Mouse (Mus musculus) forebrain, embryonic 15.5 days (tissue): ENCODE data around the gene Nell1. TPM values are rescaled to one million over a fixed set of nuclear protein-coding genes. Genes with fewer than 3 reads are reported as not detected.

Experiments used
- ATAC-seq: fragments of 200-750 bp; cut with Nextera tagmentation; replicated peaks from 2 replicates; pipeline ENCODE4 v1.8.0; 2017; ENCODE audit warnings: mild to moderate bottlenecking, moderate TSS enrichment, moderate library complexity
- H3K27ac ChIP-seq: fragments of 300-500 bp; sonication (generic); replicated peaks from 2 replicates; pipeline ENCODE4 v1.5.1; 2015; ENCODE audit warnings: mild to moderate bottlenecking, inconsistent platforms
- H3K27me3 ChIP-seq: fragments of 300-500 bp; sonication (generic); 2 replicates; pipeline ENCODE4 v1.6.1; 2015; ENCODE audit warnings: inconsistent platforms
- H3K36me3 ChIP-seq: fragments of 300-500 bp; sonication (generic); 2 replicates; pipeline ENCODE4 v1.6.1; 2015; ENCODE audit warnings: mild to moderate bottlenecking, inconsistent platforms
- H3K4me1 ChIP-seq: fragments of 300-500 bp; sonication (generic); 2 replicates; pipeline ENCODE4 v1.6.1; 2015; ENCODE audit warnings: inconsistent platforms
- H3K4me2 ChIP-seq: fragments of 300-500 bp; sonication (generic); replicated peaks from 2 replicates; pipeline ENCODE4 v1.6.1; 2015; ENCODE audit warnings: mild to moderate bottlenecking, inconsistent platforms
- H3K4me3 ChIP-seq: fragments of 300-500 bp; sonication (generic); 2 replicates; pipeline ENCODE4 v1.5.1; 2015; ENCODE audit warnings: mild to moderate bottlenecking, inconsistent platforms
- H3K9ac ChIP-seq: fragments of 300-500 bp; sonication (generic); replicated peaks from 2 replicates; pipeline ENCODE4 v1.6.1; 2015; ENCODE audit warnings: mild to moderate bottlenecking, inconsistent platforms
- H3K9me3 ChIP-seq: fragments of 300-500 bp; sonication (generic); 2 replicates; pipeline ENCODE4 v1.6.1; 2016; ENCODE audit warnings: inconsistent platforms
- WGBS: fragments of 180-500 bp; shearing (Covaris S2); methylation state at CpG from one replicate; pipeline ENCODE4 v1.1.7; 2015; ENCODE audit warnings: mixed read lengths; 5-methylcytosine and 5-hydroxymethylcytosine counted together
- polyA plus RNA-seq: library from polyadenylated mRNA; unstranded; fragments of >200 nt; fragmentation: Nextera tagmentation; extraction: Ambion mirVana; gene quantifications from 2 replicates; pipeline ENCODE4 v1.2.1, GENCODE M21; 2015

Nell1 gene
- polyA plus RNA-seq, 1 experiment from 2014 or later, result 10.3 TPM

- ATAC-seq, result no peak
- WGBS, result 65% methylated on average over 8 of the region's 8 CpGs
- H3K9me3 ChIP-seq, result no peaks in the 10 kb centered on the region
Observed at GRCm38 (mm10) chr7:50105612-50106321, 131.1 kb downstream of the Nell1 start.

DNA sequence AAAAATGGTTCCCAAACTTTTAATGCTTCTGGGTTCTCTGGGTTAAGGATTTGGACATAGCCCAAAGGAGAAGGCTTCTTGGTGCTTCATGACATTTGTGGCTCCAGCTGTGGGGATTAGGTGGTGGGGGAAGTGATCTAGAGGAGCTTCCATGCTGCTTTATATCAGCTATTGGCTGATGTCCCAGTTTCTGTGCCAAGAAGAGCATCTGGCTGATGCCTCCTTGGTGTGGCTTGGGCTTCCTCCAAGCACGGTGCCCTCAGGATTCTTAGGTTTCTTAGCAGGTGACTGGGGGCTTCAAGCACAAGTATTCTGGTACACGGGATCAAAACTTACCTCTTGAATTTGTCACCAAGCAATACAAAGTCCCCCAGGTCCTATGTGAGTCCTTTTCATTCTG, 132.6 kb downstream of the Nell1 start:
- no peaks in the 10 kb centered on the region for H3K36me3 ChIP-seq
- no peaks in the 10 kb centered on the region for H3K9me3 ChIP-seq
- no peak for ATAC-seq
- no peaks in the 10 kb centered on the region for H3K27me3 ChIP-seq
- no peaks in the 10 kb centered on the region for H3K4me1 ChIP-seq
- H3K4me3 ChIP-seq, result no peak overlapping the region
- WGBS, result 78% methylated on average over 2 of the region's 2 CpGs
- H3K9ac ChIP-seq, result no peak overlapping the region
- no peak overlapping the region for H3K27ac ChIP-seq
- no peak overlapping the region for H3K4me2 ChIP-seq

More at GRCm38 (mm10) chr7:50105612-50106321, 131.1 kb downstream of the Nell1 start:
- H3K4me1 ChIP-seq, result no peaks in the 10 kb centered on the region
- no peak overlapping the region for H3K4me2 ChIP-seq
- H3K4me3 ChIP-seq, result no peak overlapping the region
- no peak overlapping the region for H3K9ac ChIP-seq
- no peaks in the 10 kb centered on the region for H3K36me3 ChIP-seq
- no peaks in the 10 kb centered on the region for H3K27me3 ChIP-seq
- H3K27ac ChIP-seq, result no peak overlapping the region

- no peak overlapping the region for H3K4me2 ChIP-seq
- no peaks in the 10 kb centered on the region for H3K27me3 ChIP-seq
- H3K4me3 ChIP-seq, result no peak overlapping the region
- H3K9ac ChIP-seq, result no peak overlapping the region
- no peaks in the 10 kb centered on the region for H3K4me1 ChIP-seq
- H3K9me3 ChIP-seq, result no peaks in the 10 kb centered on the region
- no peaks in the 10 kb centered on the region for H3K36me3 ChIP-seq
- no peak overlapping the region for H3K27ac ChIP-seq
- ATAC-seq, result no peak
- WGBS, result 86% methylated on average over 5 of the region's 5 CpGs
Observed at GRCm38 (mm10) chr7:50118348-50118747, 143.7 kb downstream of the Nell1 start.

- H3K4me2 ChIP-seq, result no peak overlapping the region
Observed at GRCm38 (mm10) chr7:50137706-50138105, 163.0 kb downstream of the Nell1 start.

GRCm38 (mm10) chr7:50149326-50149725, 174.7 kb downstream of the Nell1 start:
- H3K9me3 ChIP-seq, result no peaks in the 10 kb centered on the region
- no peak overlapping the region for H3K9ac ChIP-seq
- no peaks in the 10 kb centered on the region for H3K27me3 ChIP-seq
- WGBS, result 97% methylated on average over 7 of the region's 7 CpGs
- no peaks in the 10 kb centered on the region for H3K36me3 ChIP-seq
- no peak overlapping the region for H3K27ac ChIP-seq
- H3K4me3 ChIP-seq, result no peak overlapping the region
- H3K4me1 ChIP-seq, result no peaks in the 10 kb centered on the region
- ATAC-seq, result no peak
- H3K4me2 ChIP-seq, result no peak overlapping the region

More at GRCm38 (mm10) chr7:50137706-50138105, 163.0 kb downstream of the Nell1 start:
- ATAC-seq, result no peak
- H3K36me3 ChIP-seq, result no peaks in the 10 kb centered on the region
- H3K9ac ChIP-seq, result no peak overlapping the region
- no peaks in the 10 kb centered on the region for H3K9me3 ChIP-seq
- WGBS, result 79% methylated on average over 3 of the region's 3 CpGs
- H3K4me1 ChIP-seq, result no peaks in the 10 kb centered on the region
- no peak overlapping the region for H3K4me3 ChIP-seq
- H3K27me3 ChIP-seq, result no peaks in the 10 kb centered on the region
- H3K27ac ChIP-seq, result no peak overlapping the region

GRCm38 (mm10) chr7:50150838-50151237, 176.2 kb downstream of the Nell1 start:
- Histone ChIP-seq H3K27me3 (no peaks in the 10 kb centered on the region), H3K27ac (no peak overlapping the region), H3K9me3 (no peaks in the 10 kb centered on the region), H3K36me3 (no peaks in the 10 kb centered on the region), H3K9ac (no peak overlapping the region), H3K4me1 (no peaks in the 10 kb centered on the region), H3K4me3 (no peak overlapping the region), H3K4me2 (no peak overlapping the region)
- WGBS, result 54% methylated on average over 2 of the region's 2 CpGs
- ATAC-seq, result no peak

DNA sequence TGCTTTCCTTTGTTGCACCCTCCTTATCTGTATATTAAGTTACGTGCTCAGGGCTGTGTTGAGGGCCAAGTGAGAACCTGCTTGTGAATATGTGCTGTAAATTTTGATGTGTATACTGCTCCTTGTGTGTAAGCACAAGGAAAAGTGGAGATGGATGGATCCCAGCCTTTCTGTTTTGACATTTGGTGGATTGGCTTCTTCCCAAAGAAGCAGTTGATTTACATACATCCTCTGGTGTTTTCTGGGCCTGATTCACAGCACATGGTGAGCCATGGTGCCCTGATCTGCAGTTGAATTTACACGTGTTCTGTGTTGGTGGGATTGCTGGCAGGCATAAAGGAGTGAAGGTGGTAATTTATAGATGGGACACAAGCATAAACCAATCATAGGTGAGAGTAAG, 179.0 kb downstream of the Nell1 start:
- Histone ChIP-seq H3K4me1 (no peaks in the 10 kb centered on the region), H3K27ac (no peak overlapping the region), H3K9me3 (no peaks in the 10 kb centered on the region), H3K4me3 (no peak overlapping the region), H3K36me3 (no peaks in the 10 kb centered on the region), H3K4me2 (no peak overlapping the region), H3K9ac (no peak overlapping the region), H3K27me3 (no peaks in the 10 kb centered on the region)
- WGBS, result 49% methylated on average over 2 of the region's 2 CpGs
- peak; percentile 86 for ATAC-seq

DNA sequence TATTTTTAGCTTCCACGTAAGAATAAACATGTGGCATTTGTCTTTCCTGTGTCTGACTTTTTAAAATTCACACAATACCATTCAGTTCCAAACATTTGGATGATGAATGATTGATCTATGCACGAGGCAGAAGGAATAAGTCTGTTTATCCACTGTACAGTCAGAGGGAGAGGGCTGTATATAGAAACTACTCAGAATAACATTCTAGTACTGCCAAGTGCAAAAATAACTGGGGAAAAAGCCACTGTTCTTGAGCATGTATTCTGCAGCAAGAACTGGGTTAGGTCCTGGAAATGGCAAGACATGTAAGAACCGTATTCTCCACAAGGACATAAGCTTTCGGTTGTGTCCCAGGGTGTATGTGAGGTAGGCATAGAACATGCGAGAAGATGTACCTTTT, 187.9 kb downstream of the Nell1 start:
- H3K36me3 ChIP-seq, result no peaks in the 10 kb centered on the region
- H3K27me3 ChIP-seq, result no peaks in the 10 kb centered on the region
- no peak overlapping the region for H3K27ac ChIP-seq
- WGBS, result 86% methylated on average over 5 of the region's 5 CpGs
- H3K4me1 ChIP-seq, result no peaks in the 10 kb centered on the region
- ATAC-seq, result no peak
- H3K4me3 ChIP-seq, result no peak overlapping the region
- no peak overlapping the region for H3K4me2 ChIP-seq
- H3K9ac ChIP-seq, result no peak overlapping the region
- no peaks in the 10 kb centered on the region for H3K9me3 ChIP-seq

DNA sequence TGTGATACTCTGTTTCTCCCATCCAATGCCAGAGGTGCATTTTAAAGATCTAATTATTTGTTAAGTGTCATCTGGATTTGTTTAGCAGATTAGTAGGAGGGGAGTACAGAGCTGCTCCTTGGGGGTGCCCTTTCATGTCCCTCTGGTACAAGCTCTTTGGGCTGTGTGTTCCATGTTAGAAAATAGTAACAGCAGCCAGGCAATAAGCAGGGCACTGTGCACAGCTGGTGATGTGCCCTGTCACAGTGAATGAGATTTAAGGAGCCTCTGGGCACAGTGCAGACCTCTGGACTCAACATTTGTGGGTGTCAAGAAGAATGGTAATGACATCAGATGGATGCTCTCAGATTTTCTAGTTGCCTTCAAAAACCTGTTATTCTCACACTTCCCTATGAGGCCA, 194.1 kb downstream of the Nell1 start:
- Histone ChIP-seq H3K27me3 (no peaks in the 10 kb centered on the region), H3K4me2 (no peak overlapping the region), H3K9me3 (no peaks in the 10 kb centered on the region), H3K4me1 (no peaks in the 10 kb centered on the region), H3K4me3 (no peak overlapping the region), H3K9ac (no peak overlapping the region), H3K36me3 (no peaks in the 10 kb centered on the region), H3K27ac (no peak overlapping the region)
- no peak for ATAC-seq

GRCm38 (mm10) chr7:50186306-50186705, 211.6 kb downstream of the Nell1 start:
- WGBS, result 90% methylated on average over 6 of the region's 6 CpGs
- ATAC-seq, result no peak
- Histone ChIP-seq H3K4me1 (no peaks in the 10 kb centered on the region), H3K27me3 (no peaks in the 10 kb centered on the region), H3K9ac (no peak overlapping the region), H3K4me2 (no peak overlapping the region), H3K36me3 (no peaks in the 10 kb centered on the region), H3K4me3 (no peak overlapping the region), H3K9me3 (no peaks in the 10 kb centered on the region), H3K27ac (no peak overlapping the region)

DNA sequence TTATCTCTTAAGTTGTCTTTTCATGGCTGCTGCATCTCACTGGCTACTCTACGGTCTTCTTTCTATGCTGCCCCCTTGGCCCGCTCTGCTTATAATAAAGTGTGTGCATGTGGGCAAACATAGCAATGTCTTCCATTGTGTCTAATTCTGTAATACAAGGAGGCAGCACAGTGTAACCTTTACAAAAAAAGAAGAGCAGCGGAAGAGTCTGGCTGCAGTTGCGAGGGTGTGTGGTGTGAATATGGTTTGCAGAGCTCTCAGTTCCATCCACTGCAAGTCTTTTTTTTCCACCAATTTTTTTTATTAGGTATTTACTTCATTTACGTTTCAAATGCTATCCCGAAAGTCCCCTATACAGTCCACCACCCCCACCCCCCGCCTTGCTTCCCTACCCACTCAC, 219.3 kb downstream of the Nell1 start:
- 86% methylated on average over 7 of the region's 7 CpGs for WGBS
- Histone ChIP-seq H3K36me3 (no peaks in the 10 kb centered on the region), H3K4me1 (no peaks in the 10 kb centered on the region)

DNA sequence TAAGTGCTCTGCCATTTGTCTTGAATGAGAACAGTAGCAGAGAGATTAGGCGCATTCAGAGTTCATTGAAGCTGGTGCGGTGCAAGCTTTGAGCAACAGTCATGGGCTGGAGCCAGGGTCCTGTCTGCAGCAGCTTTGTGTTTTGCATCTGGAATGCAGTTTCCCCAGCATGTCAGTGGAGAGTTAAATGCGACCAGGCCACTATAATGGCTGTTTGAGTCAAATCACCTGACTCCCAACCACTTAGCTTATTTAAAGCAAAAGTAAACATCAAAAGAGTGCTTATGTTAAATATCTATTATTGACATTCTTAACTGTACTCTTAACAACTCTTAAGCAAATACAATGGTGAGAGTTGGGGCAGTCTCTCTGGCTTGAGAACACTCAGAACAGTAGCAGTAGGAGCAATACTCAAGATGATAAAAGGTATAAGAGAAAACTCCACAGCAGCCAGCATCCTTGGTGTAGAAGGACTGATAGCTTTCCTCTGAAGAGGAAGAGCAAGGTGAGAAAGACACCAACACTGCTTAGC, 220.5 kb downstream of the Nell1 start:
- no peaks in the 10 kb centered on the region for H3K36me3 ChIP-seq
- H3K4me3 ChIP-seq, result no peak overlapping the region
- 56% methylated on average over 3 of the region's 3 CpGs for WGBS
- H3K9ac ChIP-seq, result no peak overlapping the region
- H3K4me1 ChIP-seq, result no peaks in the 10 kb centered on the region
- ATAC-seq, result no peak
- no peaks in the 10 kb centered on the region for H3K27me3 ChIP-seq
- H3K4me2 ChIP-seq, result no peak overlapping the region
- H3K9me3 ChIP-seq, result no peaks in the 10 kb centered on the region
- no peak overlapping the region for H3K27ac ChIP-seq

More for the DNA sequence above, 219.3 kb downstream of the Nell1 start:
- no peak overlapping the region for H3K9ac ChIP-seq
- H3K9me3 ChIP-seq, result no peaks in the 10 kb centered on the region
- no peaks in the 10 kb centered on the region for H3K27me3 ChIP-seq
- no peak overlapping the region for H3K27ac ChIP-seq
- H3K4me2 ChIP-seq, result no peak overlapping the region
- no peak overlapping the region for H3K4me3 ChIP-seq
- no peak for ATAC-seq

DNA sequence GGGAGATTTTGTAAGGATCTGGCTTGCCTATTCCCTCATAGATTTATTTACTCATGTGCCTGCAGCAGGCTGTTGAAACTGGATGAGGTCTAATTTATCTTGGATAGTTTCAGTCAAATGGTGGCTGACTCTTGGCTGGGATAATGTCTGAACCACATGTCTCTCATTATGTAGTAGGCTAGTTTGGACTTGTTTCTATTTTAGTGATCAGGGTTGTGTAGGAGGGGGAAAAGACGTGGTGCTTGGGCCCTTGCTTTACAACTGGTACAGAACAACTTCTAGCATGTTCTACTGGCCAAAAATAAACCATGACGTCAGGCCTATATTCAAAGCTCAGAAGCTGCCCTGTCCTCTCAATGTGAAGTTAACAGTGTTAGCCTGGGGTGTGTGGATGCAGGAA, 230.6 kb downstream of the Nell1 start:
- no peaks in the 10 kb centered on the region for H3K9me3 ChIP-seq
- WGBS, result 61% methylated on average over 2 of the region's 2 CpGs
- no peaks in the 10 kb centered on the region for H3K4me1 ChIP-seq
- ATAC-seq, result no peak
- H3K27me3 ChIP-seq, result 0 out of 2 replicates have a peak, but pooled peaks cover 2% of the 10 kb centered on the region
- H3K4me3 ChIP-seq, result no peak overlapping the region
- H3K4me2 ChIP-seq, result no peak overlapping the region
- H3K27ac ChIP-seq, result no peak overlapping the region
- H3K9ac ChIP-seq, result no peak overlapping the region
- no peaks in the 10 kb centered on the region for H3K36me3 ChIP-seq
